Mouse (Mus musculus): ENCODE measurements around the gene Pank3.

GRCm38 (mm10) chr11:35776452-35776851 is 7.2 kb downstream of the Pank3 start:
- TF ChIP-seq CTCF (IDR thresholded peaks at IDR 0.05; ENCODE audit: extremely low read depth, insufficient read depth, low read length): no peak
- TF ChIP-seq POLR2A (IDR thresholded peaks at IDR 0.05; ENCODE audit: extremely low read depth, insufficient read depth, low read length): no peak
